Mouse (Mus musculus) C2C12 (cell line): ENCODE results near the gene Nfkbiz.

Experiments
- CEBPB ChIP-seq: IDR thresholded peaks from one replicate; pipeline ENCODE4 v1.6.1; 2011; ENCODE audit warnings: low read depth, mild to moderate bottlenecking, control low read depth, moderate library complexity
- CTCF ChIP-seq: IDR thresholded peaks from one replicate; pipeline ENCODE4 v1.5.1; 2011; ENCODE audit not compliant: control insufficient read depth, insufficient read depth, insufficient read length
- MAX ChIP-seq: IDR thresholded peaks from one replicate; pipeline ENCODE4 v1.6.1; 2011; ENCODE audit warnings: mild to moderate bottlenecking, control low read depth
- MYOD1 ChIP-seq: IDR thresholded peaks from one replicate; pipeline ENCODE4 v1.6.1; 2011; ENCODE audit warnings: low read depth; ENCODE audit not compliant: control insufficient read depth, insufficient read length
- USF1 ChIP-seq: IDR thresholded peaks from one replicate; pipeline ENCODE4 v1.6.1; 2011; ENCODE audit warnings: low read depth, mild to moderate bottlenecking, control low read depth, moderate library complexity

DNA sequence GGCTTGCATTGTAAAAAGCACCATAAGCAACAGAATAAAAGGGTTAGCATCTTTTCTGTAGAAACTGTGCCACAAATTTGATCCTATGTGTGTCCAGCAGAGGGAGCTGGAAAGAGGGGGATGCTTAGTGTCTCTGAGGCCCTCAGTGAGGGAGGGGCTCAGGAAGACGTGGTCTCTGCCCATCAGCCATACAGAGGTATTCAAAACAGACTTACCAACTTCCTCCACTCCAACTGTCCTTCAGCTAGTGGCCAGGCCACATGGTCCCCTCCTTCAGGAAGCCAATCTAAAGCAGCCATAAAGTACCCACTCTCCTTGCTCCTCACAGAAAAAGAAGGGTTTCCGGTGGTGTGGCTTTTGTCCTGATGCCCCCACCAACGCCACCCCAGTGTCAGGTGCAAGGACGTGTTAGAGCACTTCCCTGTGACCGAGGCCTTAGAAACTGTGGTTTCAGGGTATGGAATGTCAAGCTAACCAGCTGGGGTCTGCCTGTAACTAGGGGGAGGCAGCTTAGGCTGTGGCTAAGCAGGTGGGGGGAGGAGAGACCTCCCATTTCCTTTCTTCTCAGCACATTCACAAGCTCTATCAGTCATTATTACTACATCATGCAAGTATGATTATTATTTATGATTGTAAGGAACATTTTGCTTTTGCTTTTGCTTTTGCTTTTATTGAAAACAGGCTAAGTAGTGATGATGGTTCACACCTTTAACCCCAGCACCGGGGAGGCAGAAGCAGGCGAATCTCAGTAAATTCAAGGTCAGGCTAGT lies 49.3 kb upstream of the Nfkbiz start:
- TF ChIP-seq CTCF: no peak
- TF ChIP-seq CEBPB: no peak
- TF ChIP-seq MYOD1: no peak
- no peak for TF ChIP-seq MAX
- TF ChIP-seq USF1: no peak
